Mouse (Mus musculus): ENCODE results near the gene Notch2. TPM values are rescaled to one million over a fixed set of nuclear protein-coding genes. Genes with fewer than 3 reads are reported as not detected.

Notch2 gene
- total and polyA plus RNA-seq, 3 experiments = 10.0 to 18.1 (median 14.9) TPM

DNA sequence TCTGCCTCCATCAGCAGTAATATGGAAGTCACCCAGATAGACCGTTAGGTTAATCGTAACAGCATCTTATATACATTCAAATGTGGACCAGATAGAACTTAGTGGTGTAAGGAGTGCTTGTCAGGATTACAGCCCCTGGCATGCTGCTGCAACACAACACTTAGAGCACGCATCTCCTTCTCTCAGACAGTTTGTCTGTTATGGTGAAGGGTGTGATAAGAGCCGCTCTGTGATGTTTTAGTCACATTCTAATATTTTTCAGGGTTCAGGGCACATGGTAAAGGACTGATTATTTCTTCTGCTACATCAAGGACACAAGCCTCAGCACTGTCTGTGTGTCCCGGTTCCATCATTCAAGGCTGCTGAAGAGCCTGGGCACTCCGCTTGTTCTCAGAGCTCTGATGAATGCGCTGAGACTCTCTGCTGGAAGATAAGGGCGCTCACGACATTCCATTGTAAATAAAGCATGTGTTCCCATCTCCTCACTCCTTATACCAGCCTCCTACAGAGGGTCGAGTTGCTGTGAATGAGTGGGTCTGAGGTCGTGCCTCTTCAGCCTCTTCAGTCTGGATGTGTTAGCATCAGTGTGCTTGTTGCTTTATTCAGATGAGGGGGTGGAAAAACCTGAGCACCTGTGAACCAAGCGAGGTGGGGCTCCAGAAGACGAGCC lies 48.5 kb downstream of the Notch2 start:
- WGBS = 52% methylated on average over 13 of the region's 13 CpGs
- Histone ChIP-seq H3K4me1 (ENCODE audit: control insufficient read depth, insufficient read depth, low read length) (peaks cover 7% of the 10 kb centered on the region; the same call in 1 of the 2 replicates), H3K79me2 (replicated peaks; ENCODE audit: control insufficient read depth, insufficient read depth, low read length) (peaks cover 1% of the 10 kb centered on the region; the same call in 1 of the 2 replicates)

GRCm38 (mm10) chr3:98062591-98063185 lies 49.4 kb downstream of the Notch2 start:
- H3K36me3 ChIP-seq (ENCODE audit: control insufficient read depth, insufficient read depth, low read length) = peaks cover 2% of the 10 kb centered on the region; the same call in 1 of the 2 replicates
- no peak overlapping the region for H3K4me3 ChIP-seq
- H3K4me1 ChIP-seq (ENCODE audit: control insufficient read depth, insufficient read depth, low read length) = peaks cover 7% of the 10 kb centered on the region; the same call in 1 of the 2 replicates
- WGBS = 88% methylated on average over 1 of the region's 1 CpGs
- H3K9ac ChIP-seq (ENCODE audit: low read depth, low read length) = no peak overlapping the region
- no peaks in the 10 kb centered on the region for H3K27me3 ChIP-seq (ENCODE audit: control insufficient read depth, insufficient read depth, low read length)
- intact Hi-C loops (cut with DNase I) = no loop called here
- DNase-seq = no peak
- peak overlapping the region; percentile 69 for H3K27ac ChIP-seq
- TF ChIP-seq CTCF (IDR thresholded peaks at IDR 0.05) = no peak
- TF ChIP-seq POLR2A (IDR thresholded peaks at IDR 0.05; ENCODE audit: insufficient read depth, low read depth, low read length) = no peak
- TF ChIP-seq EP300 (IDR thresholded peaks at IDR 0.05; ENCODE audit: insufficient read depth, low read depth, low read length) = no peak
- no peaks in the 10 kb centered on the region; the same call in 1 of the 2 replicates for H3K79me2 ChIP-seq (replicated peaks; ENCODE audit: control insufficient read depth, insufficient read depth, low read length)

More for the DNA sequence above, 48.5 kb downstream of the Notch2 start:
- no peak overlapping the region for H3K27ac ChIP-seq
- H3K36me3 ChIP-seq (ENCODE audit: control insufficient read depth, insufficient read depth, low read length) = no peaks in the 10 kb centered on the region
- no peak for DNase-seq
- no peak overlapping the region for H3K9ac ChIP-seq (ENCODE audit: low read depth, low read length)
- TF ChIP-seq POLR2A (IDR thresholded peaks at IDR 0.05; ENCODE audit: insufficient read depth, low read depth, low read length) (no peak), CTCF (IDR thresholded peaks at IDR 0.05) (no peak), EP300 (IDR thresholded peaks at IDR 0.05; ENCODE audit: insufficient read depth, low read depth, low read length) (no peak)
- intact Hi-C loops (cut with DNase I) = no loop called here
- H3K27me3 ChIP-seq (ENCODE audit: control insufficient read depth, insufficient read depth, low read length) = no peaks in the 10 kb centered on the region
- H3K4me3 ChIP-seq = no peak overlapping the region

DNA sequence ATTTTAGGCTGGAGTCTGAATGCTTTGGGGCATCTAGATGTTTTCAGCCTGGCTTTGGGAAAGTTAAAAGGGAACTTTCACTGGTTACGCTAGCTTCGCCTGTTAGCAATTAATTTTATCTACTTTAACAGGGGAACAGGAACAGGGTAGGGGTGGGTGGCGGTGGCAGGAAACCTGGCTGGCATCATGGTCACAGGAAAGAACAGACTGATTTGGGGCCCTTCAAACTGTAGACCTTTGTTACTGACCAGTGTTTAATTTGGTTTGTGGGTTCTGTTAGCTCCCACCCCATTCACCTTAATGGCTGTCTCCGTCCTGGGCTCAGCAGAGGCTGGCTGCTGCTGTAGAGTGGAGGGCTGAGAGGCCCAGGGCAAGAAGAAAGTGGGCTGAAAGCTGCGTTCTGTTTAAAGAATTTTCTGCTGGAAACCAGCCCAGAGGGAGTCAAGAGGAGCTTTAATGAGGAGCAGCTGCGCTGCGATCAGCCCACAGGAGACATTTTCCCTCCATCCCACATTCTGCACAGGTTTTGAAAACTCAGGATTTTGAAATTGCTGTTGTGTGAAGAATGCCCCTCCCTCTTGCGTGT lies 50.0 kb downstream of the Notch2 start:
- intact Hi-C loops (cut with DNase I) = no loop called here
- peak overlapping the region; percentile 69 for H3K27ac ChIP-seq
- no peak overlapping the region for H3K4me3 ChIP-seq
- TF ChIP-seq EP300 (IDR thresholded peaks at IDR 0.05; ENCODE audit: insufficient read depth, low read depth, low read length) = no peak
- no peak for TF ChIP-seq POLR2A (IDR thresholded peaks at IDR 0.05; ENCODE audit: insufficient read depth, low read depth, low read length)
- TF ChIP-seq CTCF (IDR thresholded peaks at IDR 0.05) = no peak
- H3K79me2 ChIP-seq (replicated peaks; ENCODE audit: control insufficient read depth, insufficient read depth, low read length) = no peaks in the 10 kb centered on the region; the same call in 1 of the 2 replicates
- no peaks in the 10 kb centered on the region for H3K27me3 ChIP-seq (ENCODE audit: control insufficient read depth, insufficient read depth, low read length)
- peaks cover 2% of the 10 kb centered on the region; the same call in 1 of the 2 replicates for H3K36me3 ChIP-seq (ENCODE audit: control insufficient read depth, insufficient read depth, low read length)
- WGBS = 37% methylated on average over 8 of the region's 8 CpGs
- no peak overlapping the region for H3K9ac ChIP-seq (ENCODE audit: low read depth, low read length)
- peaks cover 7% of the 10 kb centered on the region; the same call in 1 of the 2 replicates for H3K4me1 ChIP-seq (ENCODE audit: control insufficient read depth, insufficient read depth, low read length)
- peak; percentile 50 to 68 for DNase-seq

DNA sequence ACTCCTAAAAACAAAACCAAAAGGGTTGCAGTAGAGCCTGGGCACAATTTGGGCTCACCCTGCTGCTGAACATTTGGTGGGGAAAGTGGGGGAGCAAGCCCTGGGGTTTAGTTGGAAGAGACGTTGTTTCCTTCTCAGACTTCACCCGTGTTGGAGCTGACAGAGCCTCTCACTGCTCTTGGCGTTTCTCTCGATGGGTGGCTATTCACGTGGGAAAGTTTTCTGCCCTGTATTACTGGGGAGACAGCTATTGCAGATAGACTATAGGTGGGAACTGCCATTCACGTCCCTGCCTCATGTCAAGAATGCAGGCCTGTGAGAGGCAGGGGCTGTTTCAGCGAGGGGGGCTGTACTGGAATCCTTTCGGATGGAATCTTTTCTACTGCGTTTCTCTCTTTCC lies 50.5 kb downstream of the Notch2 start:
- Histone ChIP-seq H3K27me3 (ENCODE audit: control insufficient read depth, insufficient read depth, low read length) (no peaks in the 10 kb centered on the region), H3K79me2 (replicated peaks; ENCODE audit: control insufficient read depth, insufficient read depth, low read length) (no peaks in the 10 kb centered on the region; the same call in 1 of the 2 replicates), H3K27ac (peak overlapping the region; percentile 69), H3K4me3 (no peak overlapping the region), H3K4me1 (ENCODE audit: control insufficient read depth, insufficient read depth, low read length) (peaks cover 7% of the 10 kb centered on the region; the same call in 1 of the 2 replicates), H3K36me3 (ENCODE audit: control insufficient read depth, insufficient read depth, low read length) (peaks cover 2% of the 10 kb centered on the region; the same call in 1 of the 2 replicates), H3K9ac (ENCODE audit: low read depth, low read length) (no peak overlapping the region)
- no peak for TF ChIP-seq POLR2A (IDR thresholded peaks at IDR 0.05; ENCODE audit: insufficient read depth, low read depth, low read length)
- TF ChIP-seq CTCF (IDR thresholded peaks at IDR 0.05) = no peak
- no peak for TF ChIP-seq EP300 (IDR thresholded peaks at IDR 0.05; ENCODE audit: insufficient read depth, low read depth, low read length)
- DNase-seq = no peak
- intact Hi-C loops (cut with DNase I) = no loop called here
- 55% methylated on average over 9 of the region's 9 CpGs for WGBS

GRCm38 (mm10) chr3:98065004-98065403 lies 51.7 kb downstream of the Notch2 start:
- H3K4me1 ChIP-seq (ENCODE audit: control insufficient read depth, insufficient read depth, low read length) = peaks cover 7% of the 10 kb centered on the region
- H3K27ac ChIP-seq = no peak overlapping the region
- intact Hi-C loops (cut with DNase I) = no loop called here
- no peak for DNase-seq
- H3K9ac ChIP-seq (ENCODE audit: low read depth, low read length) = no peak overlapping the region
- no peak overlapping the region for H3K4me3 ChIP-seq
- no peak for TF ChIP-seq EP300 (IDR thresholded peaks at IDR 0.05; ENCODE audit: insufficient read depth, low read depth, low read length)
- no peak for TF ChIP-seq CTCF (IDR thresholded peaks at IDR 0.05)
- TF ChIP-seq POLR2A (IDR thresholded peaks at IDR 0.05; ENCODE audit: insufficient read depth, low read depth, low read length) = no peak
- 85% methylated on average over 8 of the region's 8 CpGs for WGBS
- peaks cover 2% of the 10 kb centered on the region; the same call in 1 of the 2 replicates for H3K36me3 ChIP-seq (ENCODE audit: control insufficient read depth, insufficient read depth, low read length)
- H3K27me3 ChIP-seq (ENCODE audit: control insufficient read depth, insufficient read depth, low read length) = no peaks in the 10 kb centered on the region
- H3K79me2 ChIP-seq (replicated peaks; ENCODE audit: control insufficient read depth, insufficient read depth, low read length) = no peaks in the 10 kb centered on the region; the same call in 1 of the 2 replicates

Measured in heart, adult 2 months (tissue).